Mouse (Mus musculus) heart, embryonic 13.5 days (tissue): ENCODE data around the gene Psmc3ip. TPM values are rescaled to one million over a fixed set of nuclear protein-coding genes. Genes with fewer than 3 reads are reported as not detected.

Experiments
- ATAC-seq: fragments of 200-750 bp; cut with Nextera tagmentation; 2 replicates; pipeline ENCODE4 v1.8.0; 2017; ENCODE audit warnings: moderate TSS enrichment; ENCODE audit not compliant: insufficient number of reproducible peaks, low FRiP score, low TSS enrichment; ENCODE audit errors: extremely low read depth
- H3K27ac ChIP-seq: fragments of 300-500 bp; sonication (generic); replicated peaks from 2 replicates; pipeline ENCODE4 v1.5.1; 2015; ENCODE audit warnings: moderate library complexity, mild to moderate bottlenecking, inconsistent platforms
- H3K27me3 ChIP-seq: fragments of 300-500 bp; sonication (generic); replicated peaks from 2 replicates; pipeline ENCODE4 v1.6.1; 2015; ENCODE audit warnings: mild to moderate bottlenecking, inconsistent platforms
- H3K36me3 ChIP-seq: fragments of 300-500 bp; sonication (generic); 2 replicates; pipeline ENCODE4 v1.6.1; 2015; ENCODE audit warnings: mild to moderate bottlenecking, inconsistent platforms
- H3K4me1 ChIP-seq: fragments of 300-500 bp; sonication (generic); 2 replicates; pipeline ENCODE4 v1.6.1; 2015; ENCODE audit warnings: inconsistent platforms
- H3K4me2 ChIP-seq: fragments of 300-500 bp; sonication (generic); 2 replicates; pipeline ENCODE4 v1.6.1; 2015; ENCODE audit warnings: inconsistent platforms, mild to moderate bottlenecking, moderate library complexity
- H3K4me3 ChIP-seq: fragments of 300-500 bp; sonication (generic); 2 replicates; pipeline ENCODE4 v1.5.1; 2015; ENCODE audit warnings: moderate library complexity, mild to moderate bottlenecking, inconsistent platforms
- H3K9ac ChIP-seq: fragments of 300-500 bp; sonication (generic); 2 replicates; pipeline ENCODE4 v1.6.1; 2015; ENCODE audit warnings: inconsistent platforms, mild to moderate bottlenecking, moderate library complexity
- H3K9me3 ChIP-seq: fragments of 300-500 bp; sonication (generic); 2 replicates; pipeline ENCODE4 v1.6.1; 2016; ENCODE audit warnings: inconsistent platforms
- WGBS: fragments of 180-500 bp; shearing (Covaris S2); methylation state at CpG from one replicate; pipeline ENCODE4 v1.1.7; 2015; ENCODE audit warnings: mixed read lengths; 5-methylcytosine and 5-hydroxymethylcytosine counted together
- polyA plus RNA-seq: library from polyadenylated mRNA; unstranded; fragments of >200 nt; fragmentation: Nextera tagmentation; extraction: Ambion mirVana; gene quantifications from 2 replicates; pipeline ENCODE4 v1.2.1, GENCODE M21; 2015

The Psmc3ip gene
- polyA plus RNA-seq, 1 experiment from 2014 or later, result 21.4 TPM

- no peak for ATAC-seq
- peaks cover 47% of the 10 kb centered on the region for H3K36me3 ChIP-seq
- peak overlapping the region; percentile 97 for H3K9ac ChIP-seq
- 75% methylated on average over 6 of the region's 6 CpGs for WGBS
- peak overlapping the region; percentile 79 for H3K4me3 ChIP-seq
- no peaks in the 10 kb centered on the region for H3K9me3 ChIP-seq
- H3K27ac ChIP-seq, result peak overlapping the region; percentile 87
- peaks cover 45% of the 10 kb centered on the region for H3K4me1 ChIP-seq
- H3K27me3 ChIP-seq, result peaks cover 2% of the 10 kb centered on the region
- peak overlapping the region; percentile 93 for H3K4me2 ChIP-seq
Observed at GRCm38 (mm10) chr11:101086323-101086674, 8.9 kb downstream of the Psmc3ip start.

GRCm38 (mm10) chr11:101085617-101086322, 9.5 kb downstream of the Psmc3ip start:
- peak overlapping the region; percentile 97 for H3K9ac ChIP-seq
- peaks cover 41% of the 10 kb centered on the region for H3K36me3 ChIP-seq
- H3K27me3 ChIP-seq, result peaks cover 7% of the 10 kb centered on the region
- H3K27ac ChIP-seq, result peak overlapping the region; percentile 87; the same call in 1 of the 2 replicates
- H3K4me3 ChIP-seq, result no peak overlapping the region
- WGBS, result 85% methylated on average over 18 of the region's 18 CpGs
- H3K4me2 ChIP-seq, result peak overlapping the region; percentile 93; the same call in 1 of the 2 replicates
- H3K4me1 ChIP-seq, result peaks cover 48% of the 10 kb centered on the region
- no peaks in the 10 kb centered on the region for H3K9me3 ChIP-seq
- no peak for ATAC-seq

GRCm38 (mm10) chr11:101084811-101085210, 10.4 kb downstream of the Psmc3ip start:
- H3K9me3 ChIP-seq, result no peaks in the 10 kb centered on the region
- peaks cover 32% of the 10 kb centered on the region for H3K36me3 ChIP-seq
- no peak for ATAC-seq
- peaks cover 49% of the 10 kb centered on the region for H3K4me1 ChIP-seq
- H3K27me3 ChIP-seq, result peaks cover 17% of the 10 kb centered on the region
- no peak overlapping the region for H3K27ac ChIP-seq
- H3K4me3 ChIP-seq, result no peak overlapping the region
- H3K9ac ChIP-seq, result no peak overlapping the region
- H3K4me2 ChIP-seq, result no peak overlapping the region
- WGBS, result 90% methylated on average over 12 of the region's 12 CpGs

- no peak overlapping the region for H3K4me2 ChIP-seq
- H3K9me3 ChIP-seq, result no peaks in the 10 kb centered on the region
- peaks cover 55% of the 10 kb centered on the region for H3K4me1 ChIP-seq
- H3K27ac ChIP-seq, result no peak overlapping the region
- H3K4me3 ChIP-seq, result no peak overlapping the region
- no peak for ATAC-seq
- whole genome bisulfite sequencing, result 80% methylated on average over 14 of the region's 14 CpGs
- H3K9ac ChIP-seq, result 0 out of 2 replicates have a peak overlapping the region, but pooled peaks have one; percentile 97
- peaks cover 23% of the 10 kb centered on the region for H3K27me3 ChIP-seq
- H3K36me3 ChIP-seq, result peaks cover 26% of the 10 kb centered on the region
Observed at GRCm38 (mm10) chr11:101084246-101084645, 11.0 kb downstream of the Psmc3ip start.

GRCm38 (mm10) chr11:101083083-101083697, 12.0 kb downstream of the Psmc3ip start:
- WGBS, result 33% methylated on average over 19 of the region's 19 CpGs
- Histone ChIP-seq H3K4me2 (peak overlapping the region; percentile 99), H3K9ac (peak overlapping the region; percentile 97), H3K36me3 (peaks cover 16% of the 10 kb centered on the region), H3K9me3 (no peaks in the 10 kb centered on the region), H3K27ac (peak overlapping the region; percentile 94), H3K4me3 (peak overlapping the region; percentile 91), H3K27me3 (peaks cover 33% of the 10 kb centered on the region), H3K4me1 (peaks cover 50% of the 10 kb centered on the region)
- no peak for ATAC-seq

- peaks cover 16% of the 10 kb centered on the region for H3K36me3 ChIP-seq
- peaks cover 41% of the 10 kb centered on the region for H3K27me3 ChIP-seq
- under 1% methylated on average over 51 of the region's 51 CpGs for WGBS
- ATAC-seq, result peak; percentile 84
- peak within 1 kb of the TSS; percentile 91 for H3K4me3 ChIP-seq
- H3K27ac ChIP-seq, result peak within 1 kb of the TSS; percentile 94
- H3K4me2 ChIP-seq, result peak within 1 kb of the TSS; percentile 99
- peak within 1 kb of the TSS; percentile 97 for H3K9ac ChIP-seq
- H3K4me1 ChIP-seq, result peaks cover 42% of the 10 kb centered on the region
- H3K9me3 ChIP-seq, result no peaks in the 10 kb centered on the region
Observed at GRCm38 (mm10) chr11:101082208-101083082, 12.8 kb downstream of the Psmc3ip start, which contains the start of gene Coasy. TSS of gene Coasy (plus strand) at chr11:101082565.

- peaks cover 41% of the 10 kb centered on the region for H3K4me1 ChIP-seq
- H3K9me3 ChIP-seq, result no peaks in the 10 kb centered on the region
- peak overlapping the region; percentile 94 for H3K27ac ChIP-seq
- peaks cover 21% of the 10 kb centered on the region for H3K36me3 ChIP-seq
- no peak for ATAC-seq
- 6% methylated on average over 10 of the region's 10 CpGs for WGBS
- H3K27me3 ChIP-seq, result peaks cover 48% of the 10 kb centered on the region
- peak overlapping the region; percentile 91 for H3K4me3 ChIP-seq
- peak overlapping the region; percentile 99 for H3K4me2 ChIP-seq
- peak overlapping the region; percentile 97 for H3K9ac ChIP-seq
Observed at GRCm38 (mm10) chr11:101081659-101082058, 13.6 kb downstream of the Psmc3ip start.

GRCm38 (mm10) chr11:101080421-101080820, 14.8 kb downstream of the Psmc3ip start:
- WGBS, result 75% methylated on average over 5 of the region's 5 CpGs
- Histone ChIP-seq H3K36me3 (peaks cover 18% of the 10 kb centered on the region), H3K9ac (no peak overlapping the region), H3K4me1 (peaks cover 28% of the 10 kb centered on the region), H3K27me3 (peaks cover 54% of the 10 kb centered on the region), H3K9me3 (no peaks in the 10 kb centered on the region), H3K27ac (no peak overlapping the region), H3K4me2 (no peak overlapping the region), H3K4me3 (no peak overlapping the region)
- ATAC-seq, result no peak

- no peak overlapping the region for H3K27ac ChIP-seq
- peaks cover 28% of the 10 kb centered on the region for H3K4me1 ChIP-seq
- peaks cover 13% of the 10 kb centered on the region; the same call in 1 of the 2 replicates for H3K36me3 ChIP-seq
- H3K9me3 ChIP-seq, result no peaks in the 10 kb centered on the region
- peak overlapping the region; percentile 57 for H3K4me2 ChIP-seq
- H3K4me3 ChIP-seq, result peak overlapping the region; percentile 35
- H3K9ac ChIP-seq, result peak overlapping the region; percentile 61
- peaks cover 54% of the 10 kb centered on the region for H3K27me3 ChIP-seq
- no peak for ATAC-seq
- WGBS, result 3% methylated on average over 27 of the region's 27 CpGs
Observed at GRCm38 (mm10) chr11:101079746-101080145, 15.5 kb downstream of the Psmc3ip start.

- H3K9me3 ChIP-seq, result no peaks in the 10 kb centered on the region
- H3K27ac ChIP-seq, result no peak within 1 kb of the TSS
- 69% methylated on average over 9 of the region's 9 CpGs for WGBS
- peaks cover 20% of the 10 kb centered on the region for H3K4me1 ChIP-seq
- H3K4me2 ChIP-seq, result no peak within 1 kb of the TSS
- no peak within 1 kb of the TSS for H3K4me3 ChIP-seq
- H3K36me3 ChIP-seq, result peaks cover 11% of the 10 kb centered on the region; the same call in 1 of the 2 replicates
- peaks cover 54% of the 10 kb centered on the region for H3K27me3 ChIP-seq
- H3K9ac ChIP-seq, result no peak within 1 kb of the TSS
- ATAC-seq, result no peak
Observed at GRCm38 (mm10) chr11:101078121-101078520, 17.1 kb downstream of the Psmc3ip start, which contains the start of gene Hsd17b1. TSS of gene Hsd17b1 (plus strand) at chr11:101078411.
